ENCODE assay signal across 18 mouse cellular contexts in genomic region chr11:95149462-95150268, GRCm38 (mm10). TPM values are rescaled to one million over a fixed set of nuclear protein-coding genes. Genes with fewer than 3 reads are reported as not detected.
DNase-seq lines count a peak whose midpoint lies in the region; ATAC-seq and TF ChIP-seq lines count a peak whose summit lies in the region.
"Had no signal": no experiment of that assay in that cellular context is flagged by ENCODE, and none has a peak within 500 bp of the region (broad histone marks: within the 10 kb centered on the region; RNA-seq: fewer than 3 reads in every experiment).

No protein-coding gene starts in this region.

- no peak overlapping the region for H3K27ac ChIP-seq in hindbrain, embryonic 10.5 days
- H3K27ac ChIP-seq in hindbrain, embryonic 12.5 days, result no peak overlapping the region
- H3K27ac ChIP-seq in midbrain, embryonic 10.5 days (replicated peaks), result no peak overlapping the region
- no peak overlapping the region for H3K27ac ChIP-seq in midbrain, embryonic 14.5 days (replicated peaks; ENCODE audit: low read depth, low read length)
- H3K27ac ChIP-seq in limb, embryonic 15.5 days, result no peak overlapping the region
- no peak overlapping the region for H3K27ac ChIP-seq in layer of hippocampus, adult 2 months
- H3K27ac ChIP-seq: midbrain, embryonic 15.5 days; neural tube, embryonic 13.5 days had no signal

- 2% methylated on average over 27 of the region's 27 CpGs for WGBS in hindbrain, embryonic 10.5 days
- WGBS in hindbrain, embryonic 12.5 days, result 2% methylated on average over 27 of the region's 27 CpGs
- whole genome bisulfite sequencing in midbrain, embryonic 10.5 days, result 1% methylated on average over 27 of the region's 27 CpGs
- 1% methylated on average over 27 of the region's 27 CpGs for WGBS in midbrain, embryonic 14.5 days
- WGBS in limb, embryonic 15.5 days, result 8% methylated on average over 27 of the region's 27 CpGs

- peaks cover 23% of the 10 kb centered on the region for H3K4me1 ChIP-seq in hindbrain, embryonic 10.5 days (replicated peaks)
- peaks cover 23% of the 10 kb centered on the region for H3K4me1 ChIP-seq in hindbrain, embryonic 12.5 days
- peaks cover 28% of the 10 kb centered on the region for H3K4me1 ChIP-seq in midbrain, embryonic 10.5 days
- H3K4me1 ChIP-seq in midbrain, embryonic 14.5 days (ENCODE audit: control insufficient read depth, insufficient read depth, low read length), result 0 out of 2 replicates have a peak, but pooled peaks cover 6% of the 10 kb centered on the region
- H3K4me1 ChIP-seq in limb, embryonic 15.5 days, result peaks cover 42% of the 10 kb centered on the region

- peaks cover 100% of the 10 kb centered on the region for H3K27me3 ChIP-seq in hindbrain, embryonic 10.5 days (ENCODE audit: insufficient read depth, poor library complexity, severe bottlenecking)
- H3K27me3 ChIP-seq in hindbrain, embryonic 12.5 days, result peaks cover 98% of the 10 kb centered on the region
- H3K27me3 ChIP-seq in midbrain, embryonic 10.5 days (ENCODE audit: low read depth, poor library complexity, severe bottlenecking), result peaks cover 100% of the 10 kb centered on the region
- peaks cover 76% of the 10 kb centered on the region for H3K27me3 ChIP-seq in midbrain, embryonic 14.5 days (ENCODE audit: control insufficient read depth, insufficient read depth, low read length)
- peaks cover 86% of the 10 kb centered on the region for H3K27me3 ChIP-seq in limb, embryonic 15.5 days

- H3K4me3 ChIP-seq in hindbrain, embryonic 10.5 days, result 0 out of 2 replicates have a peak overlapping the region, but pooled peaks have one; percentile 2
- H3K4me3 ChIP-seq in hindbrain, embryonic 12.5 days, result no peak overlapping the region
- no peak overlapping the region for H3K4me3 ChIP-seq in midbrain, embryonic 10.5 days
- no peak overlapping the region for H3K4me3 ChIP-seq in midbrain, embryonic 14.5 days (replicated peaks; ENCODE audit: low read depth, low read length)
- H3K4me3 ChIP-seq in limb, embryonic 15.5 days, result peak overlapping the region; percentile 23; the same call in 1 of the 2 replicates
- no peak overlapping the region for H3K4me3 ChIP-seq in layer of hippocampus, adult 2 months
- H3K4me3 ChIP-seq: midbrain, embryonic 15.5 days; neural tube, embryonic 13.5 days had no signal

- no peak for ATAC-seq in hindbrain, embryonic 12.5 days (ENCODE audit: low FRiP score)
- ATAC-seq in midbrain, embryonic 14.5 days (ENCODE audit: low FRiP score, low TSS enrichment), result no peak
- ATAC-seq in limb, embryonic 15.5 days (ENCODE audit: insufficient number of reproducible peaks, low FRiP score, low TSS enrichment, low read depth), result no peak
- ATAC-seq: midbrain, embryonic 15.5 days had no signal

- DNase-seq in embryo, embryonic 10.5 days (ENCODE audit: low spot score), result peak; percentile 50
- no peak for DNase-seq in embryo, embryonic 10 days (ENCODE audit: low spot score)
- peak; percentile 51 for DNase-seq in hindbrain, embryonic 10.5 days (ENCODE audit: low spot score)
- peak; percentile 50 for DNase-seq in midbrain, embryonic 10.5 days (ENCODE audit: low spot score)
- DNase-seq in midbrain, embryonic 14.5 days, result no peak
- DNase-seq in layer of hippocampus, adult 2 months (ENCODE audit: low spot score in 2 of 2), result no peak
- DNase-seq: heart, adult 11 months; kidney, postnatal 36 days; layer of hippocampus, postnatal 36 days; right cerebral cortex, adult 18-20 months; spleen, adult 18-20 months; thymus, postnatal 36 days had no signal

- no peak overlapping the region for H3K9ac ChIP-seq in hindbrain, embryonic 12.5 days
- no peak overlapping the region for H3K9ac ChIP-seq in midbrain, embryonic 14.5 days (replicated peaks; ENCODE audit: low read length)
- H3K9ac ChIP-seq in limb, embryonic 15.5 days, result no peak overlapping the region
- H3K9ac ChIP-seq: midbrain, embryonic 15.5 days; neural tube, embryonic 13.5 days had no signal

- H3K9me3 ChIP-seq in hindbrain, embryonic 10.5 days, result no peaks in the 10 kb centered on the region
- no peaks in the 10 kb centered on the region for H3K9me3 ChIP-seq in hindbrain, embryonic 12.5 days (replicated peaks)
- H3K9me3 ChIP-seq in midbrain, embryonic 10.5 days (replicated peaks), result no peaks in the 10 kb centered on the region
- no peaks in the 10 kb centered on the region for H3K9me3 ChIP-seq in midbrain, embryonic 14.5 days (ENCODE audit: control insufficient read depth, low read length)
- H3K9me3 ChIP-seq in limb, embryonic 15.5 days, result no peaks in the 10 kb centered on the region
- H3K9me3 ChIP-seq: midbrain, embryonic 15.5 days; neural tube, embryonic 13.5 days had no signal

- no peak overlapping the region for H3K4me2 ChIP-seq in hindbrain, embryonic 12.5 days (replicated peaks)
- H3K4me2 ChIP-seq in midbrain, embryonic 14.5 days (ENCODE audit: low read length), result no peak overlapping the region
- peak overlapping the region; percentile 35 for H3K4me2 ChIP-seq in limb, embryonic 15.5 days
- H3K4me2 ChIP-seq: midbrain, embryonic 15.5 days; neural tube, embryonic 13.5 days had no signal

- TF ChIP-seq CTCF in layer of hippocampus, adult 2 months (conservative IDR thresholded peaks at IDR 0.05), result no peak

- H3K36me3 ChIP-seq in hindbrain, embryonic 10.5 days, result no peaks in the 10 kb centered on the region
- no peaks in the 10 kb centered on the region for H3K36me3 ChIP-seq in hindbrain, embryonic 12.5 days
- no peaks in the 10 kb centered on the region for H3K36me3 ChIP-seq in midbrain, embryonic 10.5 days
- no peaks in the 10 kb centered on the region for H3K36me3 ChIP-seq in midbrain, embryonic 14.5 days (ENCODE audit: control insufficient read depth, insufficient read depth, low read length)
- H3K36me3 ChIP-seq in limb, embryonic 15.5 days, result no peaks in the 10 kb centered on the region
- H3K36me3 ChIP-seq: midbrain, embryonic 15.5 days; neural tube, embryonic 13.5 days had no signal

RNA-seq across cellular contexts. Expression of gene Dlx4, which starts 3.6 kb away (rescaled TPM):
- polyA plus RNA-seq in hindbrain, embryonic 10.5 days (2016; fragmentation: Nextera tagmentation; extraction: Ambion mirVana), result 0.25 and 0.31 TPM in 2 replicates
- polyA plus RNA-seq in hindbrain, embryonic 12.5 days (2016; fragmentation: Nextera tagmentation; extraction: Ambion mirVana), result 0.21 and 1.2 TPM in 2 replicates
- polyA plus RNA-seq in midbrain, embryonic 10.5 days (2016; fragmentation: Nextera tagmentation; extraction: Ambion mirVana), result 0.10 and 0.15 TPM in 2 replicates
- polyA plus RNA-seq in midbrain, embryonic 14.5 days (2014; fragmentation: Nextera tagmentation; extraction: Ambion mirVana), result 0.12 TPM in 1 of 2 replicates, not detected in the other
- polyA plus RNA-seq in limb, embryonic 15.5 days (2015; fragmentation: Nextera tagmentation; extraction: Ambion mirVana), result 3.3 and 4.4 TPM in 2 replicates
- total RNA-seq in layer of hippocampus, adult 2 months (2021), result not detected
- total RNA-seq: layer of hippocampus, postnatal 36 days; liver, adult 2 months had no signal
- polyA plus RNA-seq: intestine, embryonic 14.5 days; midbrain, embryonic 15.5 days; neural tube, embryonic 13.5 days had no signal

RNA-seq across cellular contexts. Expression of gene Dlx3, which starts 29.7 kb away (rescaled TPM):
- polyA plus RNA-seq in hindbrain, embryonic 10.5 days (2016; fragmentation: Nextera tagmentation; extraction: Ambion mirVana), result 3.2 and 6.5 TPM in 2 replicates
- 4.7 and 7.3 TPM in 2 replicates for polyA plus RNA-seq in hindbrain, embryonic 12.5 days (2016; fragmentation: Nextera tagmentation; extraction: Ambion mirVana)
- polyA plus RNA-seq in midbrain, embryonic 10.5 days (2016; fragmentation: Nextera tagmentation; extraction: Ambion mirVana), result 0.89 and 1.3 TPM in 2 replicates
- 0.13 and 0.38 TPM in 2 replicates for polyA plus RNA-seq in midbrain, embryonic 14.5 days (2014; fragmentation: Nextera tagmentation; extraction: Ambion mirVana)
- polyA plus RNA-seq in limb, embryonic 15.5 days (2015; fragmentation: Nextera tagmentation; extraction: Ambion mirVana), result 17.7 and 20.9 TPM in 2 replicates
- not detected for total RNA-seq in layer of hippocampus, adult 2 months (2021)
- total RNA-seq: layer of hippocampus, postnatal 36 days; liver, adult 2 months had no signal
- polyA plus RNA-seq: liver, adult 2 months had no signal

Comparison
In these comparisons a context has a peak if more than half of its experiments do, and no peak if none do; other contexts are left out.
1. DNase-seq: peak in embryo, embryonic 10.5 days (single experiment), hindbrain, embryonic 10.5 days (single experiment) and midbrain, embryonic 10.5 days (single experiment); none in embryo, embryonic 10 days (single experiment), midbrain, embryonic 14.5 days (single experiment) and layer of hippocampus, adult 2 months (0 of 2).
2. H3K4me3 ChIP-seq: peak in hindbrain, embryonic 10.5 days (single experiment) and limb, embryonic 15.5 days (single experiment); none in hindbrain, embryonic 12.5 days (single experiment), midbrain, embryonic 10.5 days (single experiment), midbrain, embryonic 14.5 days (single experiment) and layer of hippocampus, adult 2 months (single experiment).